Mouse (Mus musculus): ENCODE data around the gene Eftud2.

Gene Eftud2

DNA sequence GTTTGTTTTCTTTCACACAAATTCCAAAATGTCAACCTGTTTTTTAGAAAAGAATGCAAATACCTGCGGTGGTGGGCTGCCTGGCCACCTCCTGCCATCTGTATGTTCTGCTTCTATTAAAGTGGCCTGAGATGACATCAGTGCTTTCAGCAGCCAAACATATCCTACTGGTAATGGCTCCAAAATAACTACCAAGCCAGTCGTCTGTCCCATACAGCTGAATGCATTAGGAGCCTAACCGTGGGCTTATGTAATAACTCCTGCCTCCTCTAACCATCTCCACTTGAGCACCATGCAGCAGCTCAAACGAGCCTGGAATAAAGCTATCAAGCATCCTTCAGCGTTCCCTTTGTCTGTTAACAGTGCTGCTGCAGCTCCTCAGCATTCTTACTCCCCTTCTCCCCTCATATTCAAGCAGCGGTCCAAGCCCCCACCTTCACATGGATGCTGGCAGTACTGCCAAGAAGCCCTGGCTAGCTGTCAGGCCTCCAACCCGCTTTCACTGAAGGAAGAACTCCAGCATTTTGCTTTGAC, 5.9 kb downstream of the Eftud2 start:
- DNase-seq, result no peak

- no peak for DNase-seq
These were observed 16.5 kb downstream of the Eftud2 start for GRCm38 (mm10) chr11:102864272-102864671.

DNA sequence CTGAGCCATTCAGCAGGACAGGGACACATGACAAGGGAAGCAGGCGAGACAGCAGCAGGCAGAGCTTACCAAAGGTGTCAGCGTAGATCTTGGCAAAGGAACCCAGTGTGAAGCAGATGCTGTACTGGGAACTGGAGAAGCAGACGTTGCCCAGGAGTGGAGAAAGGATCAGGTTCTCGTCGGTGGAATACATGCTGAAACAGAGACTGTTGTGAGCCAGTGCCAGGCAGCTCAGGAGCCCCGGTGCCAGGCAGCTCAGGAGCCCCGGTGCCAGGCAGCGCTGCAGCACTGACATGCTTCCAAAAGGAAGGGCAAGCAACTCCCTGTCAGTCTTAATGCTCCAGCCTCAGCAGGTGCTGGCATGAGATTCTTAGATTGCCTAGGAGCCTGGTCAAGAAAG, 20.9 kb downstream of the Eftud2 start:
- DNase-seq, result no peak

DNA sequence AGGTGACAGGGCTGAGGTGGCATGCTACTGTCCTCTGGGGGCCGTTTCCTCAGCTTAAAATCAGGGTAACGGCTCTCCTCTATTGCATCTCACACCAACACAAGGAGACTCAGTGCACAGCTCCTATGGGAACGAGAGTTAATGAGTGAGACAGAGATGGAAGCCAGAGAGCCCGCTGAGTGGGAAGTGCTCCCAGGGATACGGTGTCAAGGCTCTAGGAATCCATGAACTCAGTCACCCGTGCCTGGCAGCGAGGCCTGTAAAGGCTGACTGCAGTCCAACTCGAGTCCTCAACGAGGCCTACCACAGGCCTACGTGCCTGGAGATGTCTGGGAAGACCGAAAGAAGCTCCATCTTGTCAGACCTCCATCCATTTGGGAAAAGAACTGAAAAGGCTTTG, 21.8 kb downstream of the Eftud2 start:
- no peak for DNase-seq

GRCm38 (mm10) chr11:102855941-102856340, 24.8 kb downstream of the Eftud2 start:
- no peak for DNase-seq

DNA sequence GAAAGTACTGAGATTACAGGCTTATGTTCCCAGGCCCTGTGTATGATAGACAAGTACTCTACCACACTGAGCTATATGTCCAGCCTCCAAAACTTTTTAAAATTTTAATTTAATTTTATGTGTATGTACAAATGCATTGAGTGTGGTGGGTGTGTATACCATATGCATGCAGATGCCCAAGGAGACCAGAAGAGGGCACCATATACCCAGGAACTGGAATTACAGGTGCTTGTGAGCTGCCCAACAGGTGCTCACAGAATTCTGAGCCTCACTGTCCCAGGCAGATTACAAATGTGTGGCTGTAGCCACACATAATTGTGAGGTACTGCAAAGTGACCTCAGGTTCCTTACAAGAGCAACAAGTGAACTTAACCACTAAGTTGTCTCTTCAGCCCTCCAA, 27.0 kb downstream of the Eftud2 start:
- DNase-seq, result no peak

GRCm38 (mm10) chr11:102851883-102852282, 28.9 kb downstream of the Eftud2 start:
- peak in 1 of 2 experiments; percentile 10 for DNase-seq

DNA sequence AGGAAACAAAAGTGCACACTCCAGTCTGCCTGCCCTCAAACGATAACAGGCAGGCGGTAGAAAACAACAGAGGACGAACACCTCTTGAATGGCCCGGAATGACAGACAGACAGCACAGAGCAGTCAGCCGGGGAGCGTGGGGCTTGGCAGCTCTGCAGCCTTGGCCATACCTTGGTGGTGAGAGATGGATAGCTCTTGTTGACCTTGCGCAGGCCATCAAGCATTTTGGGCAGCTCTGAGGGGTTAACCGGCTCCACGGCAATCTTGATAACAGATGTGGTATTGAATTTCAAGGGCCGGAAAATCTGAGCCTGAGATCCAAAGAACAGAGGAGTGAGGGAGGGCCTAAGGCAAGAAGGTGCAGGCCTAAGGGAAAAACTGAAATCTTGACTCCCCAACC, 34.9 kb downstream of the Eftud2 start:
- DNase-seq, result no peak

DNA sequence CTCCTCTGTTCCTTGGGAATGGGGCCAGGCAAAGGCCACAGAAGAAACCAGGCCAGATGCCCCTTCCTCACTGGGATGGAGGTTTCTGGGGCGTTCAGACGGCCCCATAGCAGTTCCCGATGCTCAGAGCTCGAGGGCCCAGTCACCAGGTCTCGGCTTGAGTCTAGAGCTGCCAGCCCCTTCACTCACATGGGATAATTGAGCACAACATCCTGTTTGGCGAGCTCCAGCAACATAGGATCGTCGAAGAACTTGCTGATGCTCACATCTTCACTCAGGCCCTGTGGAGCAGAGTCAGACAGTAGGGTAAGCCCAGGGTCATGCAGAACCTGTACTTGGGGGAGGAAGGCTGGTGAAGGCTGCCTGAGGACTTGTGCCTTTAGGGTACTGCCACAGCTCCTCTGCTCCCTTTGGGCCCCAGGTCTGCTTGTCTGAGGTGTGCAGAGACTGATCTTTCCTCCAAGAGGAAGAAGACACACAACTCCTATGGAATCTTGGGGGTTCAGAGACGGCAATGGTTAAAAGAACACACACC, 42.1 kb downstream of the Eftud2 start:
- no peak for DNase-seq

GRCm38 (mm10) chr11:102838126-102838525, 42.7 kb downstream of the Eftud2 start:
- no peak for DNase-seq

GRCm38 (mm10) chr11:102837385-102837784, 43.4 kb downstream of the Eftud2 start:
- no peak for DNase-seq

DNA sequence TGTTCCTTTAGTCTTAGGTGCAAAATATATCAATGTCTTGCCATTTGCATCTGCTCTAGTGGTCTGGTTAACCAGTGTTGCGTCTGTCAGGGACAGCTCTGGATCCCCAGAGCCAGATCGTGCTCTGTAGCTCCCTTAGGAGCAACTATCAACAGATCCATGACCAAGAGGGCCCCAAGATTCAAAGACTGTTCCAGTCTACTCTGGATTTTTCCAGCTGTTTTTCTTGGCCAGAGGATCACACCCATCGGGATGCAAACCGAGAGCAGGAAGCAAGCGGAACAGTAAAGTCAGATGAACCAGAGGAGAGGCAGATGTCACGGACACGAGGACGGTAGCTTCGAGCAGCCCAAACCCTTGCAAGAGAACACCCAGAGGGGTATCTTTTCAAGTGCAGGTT, 44.6 kb downstream of the Eftud2 start:
- no peak for DNase-seq

DNA sequence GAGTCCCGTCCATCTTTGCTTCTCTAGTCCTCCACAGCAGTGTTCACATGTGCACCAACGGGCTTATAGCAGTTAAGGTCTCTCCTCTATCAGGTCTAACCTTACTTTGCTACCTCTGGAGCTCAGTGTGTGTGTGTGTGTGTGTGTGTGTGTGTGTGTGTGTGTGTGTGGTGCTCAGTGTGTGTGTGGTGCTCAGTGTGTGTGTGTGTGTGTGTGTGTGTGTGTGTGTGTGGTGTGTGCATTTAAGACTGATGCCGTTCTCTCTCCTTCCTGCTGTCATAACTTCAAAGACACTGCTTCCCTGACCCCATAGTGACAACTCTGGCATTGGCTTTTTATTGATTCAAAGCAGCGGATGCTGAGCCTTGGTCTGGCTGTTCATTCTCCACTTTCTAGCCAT, 45.2 kb downstream of the Eftud2 start, which contains the start of gene Higd1b:
Gene Higd1b, plus strand, starts transcription at position 301 of the 400 bp plus-strand sequence.
- no peak for DNase-seq

GRCm38 (mm10) chr11:102834219-102834618, 46.6 kb downstream of the Eftud2 start:
- no peak for DNase-seq

- DNase-seq, result no peak
These were observed 48.0 kb downstream of the Eftud2 start for GRCm38 (mm10) chr11:102832700-102833297.

GRCm38 (mm10) chr11:102830276-102830675, 50.5 kb downstream of the Eftud2 start:
- DNase-seq, result no peak

GRCm38 (mm10) chr11:102827097-102827496, 53.7 kb downstream of the Eftud2 start:
- DNase-seq, result no peak

GRCm38 (mm10) chr11:102826476-102826875, 54.3 kb downstream of the Eftud2 start:
- no peak for DNase-seq

- no peak for DNase-seq
These were observed 59.6 kb downstream of the Eftud2 start for GRCm38 (mm10) chr11:102821231-102821630.

DNA sequence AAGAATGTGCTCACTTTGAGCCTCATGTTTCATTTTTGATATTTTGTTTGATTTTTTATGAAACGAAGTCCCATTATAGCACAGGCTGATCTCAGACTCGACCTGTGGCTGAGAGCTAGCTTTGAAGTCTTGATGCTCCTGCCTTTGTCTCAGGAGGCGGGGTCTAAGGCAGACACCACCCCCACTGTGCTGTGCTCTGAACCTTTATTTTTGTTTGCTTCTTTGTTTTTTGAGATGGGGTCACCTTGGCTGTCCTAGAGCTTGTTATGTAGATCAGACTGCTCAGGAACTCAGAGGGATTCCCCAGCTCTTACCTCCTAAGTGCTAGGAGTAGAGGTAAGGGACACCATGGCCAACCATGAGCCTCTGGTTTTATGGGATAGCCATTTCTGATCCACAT, 60.4 kb downstream of the Eftud2 start:
- no peak for DNase-seq

GRCm38 (mm10) chr11:102819783-102820385, 60.9 kb downstream of the Eftud2 start:
- DNase-seq, result no peak

DNA sequence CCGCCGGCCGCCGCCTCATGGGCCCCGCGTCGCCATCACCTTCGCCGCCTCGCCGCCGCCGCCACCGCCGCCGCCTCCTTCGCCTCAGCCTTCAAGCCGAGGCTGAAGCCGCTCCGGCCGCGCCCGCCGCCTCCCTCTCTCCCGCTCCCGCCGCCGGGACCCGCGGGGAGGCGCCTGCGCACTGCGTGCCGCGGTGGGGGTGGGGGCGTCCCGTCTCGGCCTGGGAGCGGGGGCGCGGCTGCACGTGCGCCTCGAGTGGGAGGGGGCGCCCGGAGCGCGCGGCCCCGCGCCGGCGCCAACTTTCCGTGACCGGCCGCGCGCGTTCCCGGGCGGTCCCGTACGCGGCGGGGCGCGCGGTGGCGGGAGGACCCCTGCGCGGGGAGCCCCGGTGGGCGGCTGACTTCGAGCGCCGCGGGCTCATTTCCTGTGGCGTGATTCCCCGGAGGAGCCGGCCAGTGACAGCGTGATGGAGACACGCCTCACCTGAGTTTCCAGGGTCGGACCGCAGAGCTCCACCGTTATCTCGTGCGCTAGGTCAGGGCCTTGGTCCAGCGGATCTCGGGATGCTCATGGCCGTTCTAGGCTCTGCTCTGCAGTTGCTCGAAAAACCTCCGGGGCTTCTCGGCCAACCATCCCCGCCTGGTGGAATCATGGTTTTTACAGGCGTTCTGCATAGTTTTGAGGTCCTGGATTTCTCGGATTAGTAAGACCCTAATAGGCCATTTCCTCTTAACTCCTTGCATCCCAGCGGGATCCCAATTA, 61.6 kb downstream of the Eftud2 start, which contains the start of gene Gjc1:
Gene Gjc1, minus strand, starts transcription at position 680 of the 762 bp plus-strand sequence.
- DNase-seq, result no peak
